Mouse (Mus musculus): Measurements from ENCODE around the gene A930009A15Rik.

Gene A930009A15Rik

GRCm38 (mm10) chr10:115581971-115582370 is 12.2 kb downstream of the A930009A15Rik start:
- DNase-seq (ENCODE audit: low spot score), result no peak

- no peak for DNase-seq (ENCODE audit: low spot score)
Measured at GRCm38 (mm10) chr10:115583071-115583470, 13.3 kb downstream of the A930009A15Rik start.

GRCm38 (mm10) chr10:115584656-115585055 is 14.9 kb downstream of the A930009A15Rik start:
- no peak for DNase-seq (ENCODE audit: low spot score)

DNA sequence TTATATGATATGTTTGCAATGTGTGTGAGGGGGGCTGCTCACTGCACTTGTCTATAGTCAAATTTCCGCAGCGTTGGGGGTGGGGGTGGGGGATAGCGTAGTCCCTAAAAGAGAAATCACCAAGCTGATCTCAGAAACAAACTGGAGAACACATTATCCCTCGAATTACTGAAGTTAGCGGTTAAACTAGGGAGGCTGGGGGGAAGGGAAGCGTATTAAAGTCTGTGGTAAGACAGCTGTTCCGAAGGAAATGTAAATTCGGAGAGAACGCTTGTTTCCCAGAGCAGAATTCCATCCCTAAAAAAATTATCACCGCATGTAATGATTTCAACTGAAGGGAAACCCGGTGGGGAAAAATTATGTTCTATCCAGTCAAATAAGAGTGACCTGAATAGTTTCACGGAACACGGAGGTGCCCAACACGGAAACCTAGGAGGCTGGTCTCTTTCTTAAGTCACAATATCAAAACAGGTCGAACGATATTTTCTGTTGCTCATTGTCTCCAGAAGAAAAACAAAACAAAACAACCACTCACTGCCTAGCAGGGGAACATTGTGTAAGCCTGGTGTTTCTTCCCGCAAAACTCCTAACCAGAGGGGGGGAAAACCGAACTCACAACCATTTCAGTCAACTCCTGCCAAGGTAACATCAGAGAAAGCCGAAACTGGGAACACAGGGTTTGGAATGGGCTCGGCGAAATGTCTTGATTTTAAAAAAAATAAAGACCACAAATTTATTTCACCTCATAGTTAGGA is 15.9 kb downstream of the A930009A15Rik start:
- no peak for DNase-seq (ENCODE audit: low spot score)

DNA sequence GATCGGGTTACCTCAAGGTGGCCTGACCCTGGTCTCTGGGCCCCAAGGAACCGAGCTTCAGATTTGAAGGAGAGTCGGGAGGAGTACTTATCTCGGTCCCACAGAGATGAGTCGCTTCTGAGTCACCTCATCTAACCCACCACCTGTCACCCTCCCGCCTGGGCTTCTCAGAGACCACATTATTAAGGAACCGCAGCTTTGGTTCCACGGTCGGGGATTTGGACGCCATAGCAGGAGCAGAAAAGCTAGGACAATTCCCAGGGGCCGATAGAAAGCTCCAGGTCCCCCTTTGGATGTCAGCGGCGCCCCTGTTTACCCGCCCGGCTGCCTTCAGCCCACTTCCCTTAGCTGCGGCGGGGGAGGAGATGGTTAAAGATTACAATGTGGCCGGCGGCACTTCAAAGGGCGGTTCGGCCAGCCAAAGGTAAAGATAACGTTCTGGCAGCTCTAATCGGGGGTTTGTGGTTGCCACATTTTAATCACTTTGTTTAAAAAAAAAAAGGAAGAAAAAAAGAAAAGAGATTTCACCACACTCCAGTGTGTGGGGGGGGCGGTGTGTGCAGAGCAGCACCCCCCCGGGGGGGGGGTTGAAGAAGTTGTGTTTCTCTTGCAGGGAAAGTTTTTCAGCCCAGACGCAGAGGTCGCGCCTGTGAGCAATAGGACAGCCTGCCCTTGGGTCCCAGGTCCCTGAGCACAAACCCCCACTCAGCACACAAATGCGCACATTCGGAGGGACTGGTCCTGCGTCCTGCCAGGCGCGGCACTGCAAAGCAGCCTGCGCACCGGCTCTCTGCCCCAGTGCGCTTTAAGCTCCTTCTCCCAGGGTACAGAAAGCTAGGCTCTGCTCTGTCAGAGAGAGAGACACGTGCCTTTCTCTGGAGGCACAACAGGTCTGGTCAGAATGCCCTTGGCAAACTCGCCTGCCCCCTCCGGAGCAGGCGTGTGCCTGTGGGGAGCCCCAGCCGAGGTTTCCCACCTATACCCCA is 16.8 kb downstream of the A930009A15Rik start:
- no peak for DNase-seq (ENCODE audit: low spot score)

DNA sequence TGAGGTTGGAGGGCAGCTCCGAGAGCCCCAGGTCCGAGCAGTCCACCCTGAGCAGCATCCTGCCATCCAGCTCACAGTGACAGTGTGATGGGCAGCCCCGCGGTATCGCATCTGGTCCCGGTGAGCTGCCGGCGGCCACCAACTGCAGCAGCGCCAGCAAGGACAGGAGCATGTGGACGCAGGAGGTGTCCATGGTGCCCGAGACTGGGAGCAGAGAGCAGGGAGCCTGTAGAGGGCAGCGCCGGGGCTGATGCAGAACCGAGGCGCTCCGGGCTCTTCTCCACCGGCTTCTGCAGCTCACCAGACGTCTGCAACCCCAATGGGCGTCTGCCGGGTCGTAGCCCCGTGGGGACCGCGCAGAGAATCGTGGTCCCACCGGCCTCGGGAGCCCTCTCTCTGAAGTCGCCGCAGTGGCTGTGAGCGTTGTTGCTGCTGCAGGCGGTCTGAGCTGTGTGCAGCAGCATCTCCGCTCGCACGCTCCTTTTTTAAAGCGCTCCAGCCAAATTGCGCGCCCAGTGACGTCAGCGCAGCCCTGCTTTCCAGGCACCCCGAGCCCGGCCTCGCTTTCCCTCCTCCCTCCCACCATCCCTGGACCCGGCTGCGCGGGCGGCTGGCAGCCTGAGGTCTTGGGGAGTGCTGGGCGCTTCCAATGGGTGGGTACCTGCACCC is 17.6 kb downstream of the A930009A15Rik start, which contains the start of gene Lgr5:
Lgr5 (minus strand) TSS at position 480 of the 669 bp plus-strand sequence.
- DNase-seq (ENCODE audit: low spot score), result peak; percentile 23

- DNase-seq (ENCODE audit: low spot score), result no peak
Measured at GRCm38 (mm10) chr10:115587979-115588378, 18.2 kb downstream of the A930009A15Rik start.

DNA sequence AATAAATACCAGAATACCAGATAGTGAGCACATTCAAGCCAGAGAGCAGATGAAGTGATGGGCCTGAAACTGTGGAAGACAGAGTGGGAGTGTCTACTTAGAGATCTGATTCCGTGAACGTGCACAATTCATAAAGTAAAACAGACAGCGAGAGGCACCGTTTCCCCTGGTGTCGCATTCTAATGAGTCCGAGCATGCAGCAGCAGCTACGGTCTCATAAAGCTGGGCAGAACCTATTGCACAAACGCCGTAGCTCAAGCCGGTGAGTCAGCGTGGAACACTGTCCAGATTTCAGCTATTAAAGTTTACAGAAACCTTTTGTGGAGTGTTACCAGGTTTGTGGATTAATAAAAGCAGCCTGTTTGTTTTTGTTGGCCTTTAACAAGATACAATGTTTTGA is 23.4 kb downstream of the A930009A15Rik start:
- no peak for DNase-seq (ENCODE audit: low spot score)

GRCm38 (mm10) chr10:115593651-115594050 is 23.9 kb downstream of the A930009A15Rik start:
- no peak for DNase-seq (ENCODE audit: low spot score)

DNA sequence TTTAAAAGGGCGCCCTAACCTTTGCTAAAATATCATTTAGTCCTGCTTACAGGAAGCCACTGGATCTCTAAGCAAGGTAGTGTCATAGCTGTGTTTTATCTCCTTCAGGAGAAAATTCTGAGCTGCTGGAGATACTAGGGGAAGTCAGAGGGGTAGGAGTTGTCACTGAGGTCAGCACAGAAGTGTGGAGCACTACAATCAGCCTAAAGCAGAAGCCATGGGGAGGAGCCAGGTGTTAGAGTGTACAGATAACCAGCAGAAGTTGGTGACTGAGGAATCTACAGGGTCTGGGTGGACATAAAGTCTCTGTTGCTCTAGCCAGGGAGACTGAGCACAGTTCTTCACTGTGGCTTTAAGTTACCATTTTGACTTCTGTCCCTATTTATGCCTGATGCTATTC is 26.0 kb downstream of the A930009A15Rik start:
- DNase-seq (ENCODE audit: low spot score), result no peak

DNA sequence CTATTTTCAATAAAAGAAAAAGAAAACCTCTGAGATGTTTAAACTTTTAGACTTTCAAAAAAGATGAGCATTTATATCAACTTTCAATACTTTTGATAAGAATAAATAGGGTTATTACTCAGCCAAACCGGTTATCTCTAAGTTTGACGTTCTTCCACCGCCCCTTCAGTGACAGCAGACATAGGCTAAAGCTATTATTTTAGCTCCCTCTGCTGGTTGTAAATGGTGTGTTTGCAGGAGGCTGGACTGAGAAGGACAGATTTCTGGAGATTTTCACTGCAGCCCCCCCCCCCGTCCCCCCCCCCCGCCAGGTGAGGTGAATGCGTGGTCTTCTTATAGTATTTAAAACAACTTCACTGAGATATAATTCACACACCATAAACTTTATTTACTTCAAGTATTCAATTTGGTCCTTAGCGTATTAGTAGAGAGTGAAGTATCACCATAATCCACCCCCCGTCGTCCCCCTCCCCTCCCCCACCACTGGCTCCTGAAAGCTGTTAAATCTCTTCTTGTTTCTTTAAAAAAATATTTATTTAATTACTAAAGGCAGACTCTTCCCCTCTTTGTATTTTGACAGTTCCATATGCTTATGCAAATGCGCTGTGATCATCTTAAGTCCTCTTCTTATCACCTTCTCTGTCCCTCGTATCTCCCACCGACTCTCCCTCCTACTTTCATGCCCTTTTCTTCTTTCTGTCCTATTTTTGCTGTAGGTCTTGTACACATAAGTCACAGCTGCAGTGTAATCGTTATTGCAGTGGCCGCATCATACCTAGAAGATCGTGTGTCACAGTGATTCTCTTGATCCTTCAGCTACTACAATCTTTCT is 47.9 kb downstream of the A930009A15Rik start:
- DNase-seq (ENCODE audit: low spot score), result no peak

GRCm38 (mm10) chr10:115618288-115618856 is 48.6 kb downstream of the A930009A15Rik start:
- no peak for DNase-seq (ENCODE audit: low spot score)

DNA sequence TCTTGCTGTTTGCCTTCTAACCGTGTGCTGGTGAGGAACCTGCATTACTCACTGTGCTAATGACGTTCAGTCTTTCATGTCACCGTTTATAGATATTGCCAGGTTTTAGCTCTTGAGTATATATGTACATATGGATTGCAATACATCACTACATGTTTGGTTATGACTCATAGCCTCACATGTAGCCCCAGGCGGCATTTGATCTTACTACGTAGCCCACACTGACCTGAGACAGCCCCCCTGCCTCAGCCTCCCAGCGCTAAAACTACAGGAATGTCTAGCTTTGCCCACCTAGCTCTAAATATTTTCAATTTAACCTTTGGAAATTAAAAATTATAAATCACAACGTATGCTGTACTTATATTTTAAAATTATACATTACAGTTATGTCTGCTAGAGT is 53.7 kb downstream of the A930009A15Rik start:
- DNase-seq (ENCODE audit: low spot score), result no peak

DNA sequence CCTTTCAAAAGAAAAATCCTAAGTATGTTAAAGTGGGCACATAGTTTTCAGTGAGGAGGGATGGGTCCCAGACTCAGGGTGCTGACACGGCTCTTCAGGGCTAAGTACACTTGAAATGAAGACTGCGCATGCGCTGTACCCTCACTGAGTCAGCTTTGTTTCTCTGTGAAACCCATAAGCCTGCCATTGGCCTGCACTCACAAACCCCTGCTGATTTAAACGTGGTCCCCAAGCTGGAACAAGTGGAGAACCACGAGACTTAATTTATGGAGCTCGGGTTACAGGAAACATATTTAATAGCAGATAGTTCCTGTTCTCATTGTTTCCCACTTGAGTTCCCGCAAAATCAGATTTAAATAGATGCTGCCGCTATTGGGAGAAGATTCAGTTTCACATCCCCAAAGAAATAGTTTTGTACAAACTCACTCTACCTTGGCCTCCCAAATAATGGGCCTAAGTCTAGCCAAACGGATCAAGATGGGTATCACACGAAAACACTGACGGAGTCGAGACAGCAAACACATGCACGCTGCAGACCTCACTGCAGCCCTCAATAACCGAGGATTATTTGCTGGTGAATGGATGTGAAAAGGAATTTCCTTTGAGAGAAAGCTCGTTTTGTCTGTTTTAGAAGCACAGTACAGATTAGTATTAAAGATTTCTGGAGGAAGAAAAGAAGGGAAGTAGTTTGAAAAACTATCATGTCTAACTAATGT is 54.3 kb downstream of the A930009A15Rik start:
- no peak for DNase-seq (ENCODE audit: low spot score)

- DNase-seq (ENCODE audit: low spot score), result no peak
Measured at GRCm38 (mm10) chr10:115624957-115625356, 55.2 kb downstream of the A930009A15Rik start.

DNA sequence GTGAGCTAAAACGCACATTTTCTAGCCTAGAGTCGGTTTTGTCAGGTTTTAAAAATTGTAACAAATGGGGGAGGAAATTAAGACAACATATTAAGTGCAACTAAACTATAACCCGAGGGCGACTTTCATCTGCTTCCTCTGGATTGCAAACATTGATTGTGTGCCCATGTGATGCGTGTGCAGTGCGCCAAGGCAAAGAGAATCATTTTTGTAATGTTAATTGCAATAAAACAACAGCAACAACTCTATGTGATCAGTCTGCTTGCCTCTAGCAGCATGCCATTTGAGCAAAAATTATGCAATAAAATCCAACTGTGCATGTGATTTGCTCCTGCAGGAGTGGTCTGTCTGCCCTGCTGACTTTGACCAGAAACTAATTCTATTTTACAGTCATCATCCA is 56.9 kb downstream of the A930009A15Rik start:
- no peak for DNase-seq (ENCODE audit: low spot score)
